Mouse (Mus musculus) cerebellum, postnatal 25 days (tissue): ENCODE measurements around the gene Runx3.

ENCODE experiments used
- DNase-seq, 2 experiments: peaks; one replicate each; pipeline ENCODE4 v3.0.0; 2021; ENCODE audit warnings: mixed read lengths in 2 of 2

Gene Runx3

GRCm38 (mm10) chr4:135226008-135226667 lies 105.7 kb downstream of the Runx3 start:
- DNase-seq, result no peak
